Mouse (Mus musculus) common myeloid progenitor, adult 5-6 weeks (primary cell): ENCODE data around the gene Lpcat4. TPM values are rescaled to one million over a fixed set of nuclear protein-coding genes. Genes with fewer than 3 reads are reported as not detected.

Source experiments
- ATAC-seq: replicated peaks from 2 replicates; pipeline ENCODE4 v1.8.0; 2016; ENCODE audit warnings: low read depth, mild to moderate bottlenecking, moderate TSS enrichment, inconsistent platforms; ENCODE audit not compliant: poor library complexity, severe bottlenecking
- total RNA-seq: library from RNA; stranded (forward); fragments of 200-1000, 187-1606 nt; gene quantifications from 2 replicates; pipeline ENCODE4 v1.2.3, GENCODE M21; 2017

Gene Lpcat4
- total RNA-seq, 1 experiment from 2014 or later: 3.1 TPM

GRCm38 (mm10) chr2:112296211-112296610 lies 56.9 kb downstream of the Lpcat4 start:
- no peak for ATAC-seq

Other genes starting within 250 kb of the Lpcat4 start
- not detected in 2 replicates for gene Olfr1309, start 249.2 kb upstream of the Lpcat4 start, total RNA-seq
- not detected in 2 replicates for gene Olfr1310, start 226.8 kb upstream of the Lpcat4 start, total RNA-seq
- gene Olfr1311, start 215.1 kb upstream of the Lpcat4 start, total RNA-seq: not detected in 2 replicates
- not detected in 2 replicates for gene Olfr1312, start 189.2 kb upstream of the Lpcat4 start, total RNA-seq
- not detected in 2 replicates for gene Olfr1313, start 161.6 kb upstream of the Lpcat4 start, total RNA-seq
- not detected in 2 replicates for gene Olfr1314, start 142.7 kb upstream of the Lpcat4 start, total RNA-seq
- gene Olfr1315-ps1, start 124.0 kb upstream of the Lpcat4 start, total RNA-seq: not detected in 2 replicates
- gene Olfr1316, start 104.5 kb upstream of the Lpcat4 start, total RNA-seq: not detected in 2 replicates
- gene Olfr1317, start 99.1 kb upstream of the Lpcat4 start, total RNA-seq: not detected in 2 replicates
- gene Olfr1318, start 85.3 kb upstream of the Lpcat4 start, total RNA-seq: not detected in 2 replicates
- not detected in 2 replicates for gene Nutm1, start 19.8 kb downstream of the Lpcat4 start, total RNA-seq
- gene Nop10, start 22.5 kb downstream of the Lpcat4 start, total RNA-seq: 132 and 136 TPM in 2 replicates
- 68.2 and 85.0 TPM in 2 replicates for gene Slc12a6, start 26.4 kb downstream of the Lpcat4 start, total RNA-seq
- gene Gm21985, start 26.8 kb downstream of the Lpcat4 start, total RNA-seq: not detected in 2 replicates
- gene Emc4, start 128.6 kb downstream of the Lpcat4 start, total RNA-seq: 67.7 and 81.2 TPM in 2 replicates
- gene Katnbl1, start 139.7 kb downstream of the Lpcat4 start, total RNA-seq: 22.4 and 22.9 TPM in 2 replicates
- gene Emc7, start 215.5 kb downstream of the Lpcat4 start, total RNA-seq: 8.8 and 13.7 TPM in 2 replicates
- gene Chrm5, start 241.3 kb downstream of the Lpcat4 start, total RNA-seq: not detected in 2 replicates